Mouse (Mus musculus): Measurements from ENCODE around the gene Mrpl28.

DNA sequence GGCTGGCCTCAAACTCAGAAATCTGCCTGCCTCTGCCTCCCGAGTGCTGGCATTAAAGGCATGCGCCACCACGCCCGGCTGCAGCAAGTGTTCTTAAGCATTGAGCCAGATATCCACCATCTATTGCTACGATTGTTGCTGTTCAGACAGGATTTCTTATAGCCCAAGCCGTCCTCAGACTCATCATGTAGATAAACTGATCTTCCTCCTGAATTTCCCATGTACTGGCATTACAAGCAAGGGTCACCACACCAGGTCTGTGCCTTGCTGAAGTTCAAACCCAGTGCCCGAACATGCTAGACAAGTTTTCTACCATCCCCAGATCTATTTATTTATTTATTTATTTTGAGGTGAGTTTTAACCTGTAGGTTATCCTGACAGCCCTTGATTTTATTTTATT, 24.8 kb upstream of the Mrpl28 start:
- no peak for TF ChIP-seq CTCF (IDR thresholded peaks at IDR 0.05; ENCODE audit: insufficient read depth, low read depth, low read length)
- TF ChIP-seq POLR2A (IDR thresholded peaks at IDR 0.05; ENCODE audit: insufficient read depth, low read depth, low read length) = no peak
